In the genomic region with DNA sequence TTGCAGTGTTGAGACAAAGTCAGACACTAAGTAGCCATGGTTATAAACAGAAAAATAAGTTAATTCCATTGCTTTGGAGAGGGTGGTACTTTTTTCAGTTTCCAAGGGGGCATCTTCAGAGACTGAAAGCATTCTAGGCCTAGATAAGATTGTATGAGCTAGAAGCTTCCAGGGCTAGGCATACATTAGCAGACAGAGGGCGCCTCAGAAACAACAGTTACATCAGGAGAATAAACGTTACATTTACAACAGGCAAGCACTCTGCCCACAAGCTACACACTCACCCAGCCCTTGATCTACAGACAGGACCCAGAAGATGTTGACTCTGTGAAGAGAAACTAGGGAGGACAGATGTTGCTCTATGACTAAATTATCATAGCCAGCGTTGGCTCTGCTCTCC, we compare ENCODE assay signal across 9 mouse cellular contexts. TPM values are rescaled to one million over a fixed set of nuclear protein-coding genes. Genes with fewer than 3 reads are reported as not detected.
A peak's percentile ranks its signal among the peaks of the same experiment; 100 is the strongest.
DNase-seq lines count a peak whose midpoint lies in the region; TF ChIP-seq lines count a peak whose summit lies in the region.
"Had no signal": no experiment of that assay in that cellular context is flagged by ENCODE, and none has a peak within 500 bp of the region (broad histone marks: within the 10 kb centered on the region; RNA-seq: fewer than 3 reads in every experiment).

No protein-coding gene starts in this region.

- no peak overlapping the region for H3K9ac ChIP-seq in heart, adult 2 months (ENCODE audit: low read depth, low read length)
- H3K9ac ChIP-seq: neural tube, embryonic 13.5 days had no signal

- 55% methylated on average over 3 of the region's 3 CpGs for WGBS in heart, adult 2 months

- DNase-seq in heart, adult 2 months, result peak; percentile 23 to 33
- no peak for DNase-seq in heart, adult 11 months
- peak; percentile 43 for DNase-seq in lung, postnatal 10 days
- DNase-seq in lung, adult 18-20 months, result no peak
- peak; percentile 38 for DNase-seq in thymus, postnatal 14 days
- no peak for DNase-seq in ovary, adult 18-20 months (ENCODE audit: low spot score)
- no peak for DNase-seq in spleen, postnatal 36 days (ENCODE audit: low spot score in 2 of 2)

- H3K4me3 ChIP-seq in heart, adult 2 months, result no peak overlapping the region
- H3K4me3 ChIP-seq in cortical plate, adult 2 months (ENCODE audit: insufficient read depth, low read length), result no peak overlapping the region
- H3K4me3 ChIP-seq: neural tube, embryonic 13.5 days had no signal

- H3K27ac ChIP-seq in heart, adult 2 months, result no peak overlapping the region
- no peak overlapping the region for H3K27ac ChIP-seq in cortical plate, adult 2 months (ENCODE audit: insufficient read depth, low read length)
- H3K27ac ChIP-seq: neural tube, embryonic 13.5 days had no signal

- peak; percentile 68 for TF ChIP-seq CTCF in heart, adult 2 months (IDR thresholded peaks at IDR 0.05)
- TF ChIP-seq CTCF in cortical plate, adult 2 months (IDR thresholded peaks at IDR 0.05; ENCODE audit: extremely low read depth, insufficient read depth, low read length), result peak; percentile 38; the same call in 1 of the 2 replicates

- intact Hi-C loops in heart, adult 2 months (cut with DNase I), result no loop called here

- H3K36me3 ChIP-seq in heart, adult 2 months (ENCODE audit: control insufficient read depth, insufficient read depth, low read length), result no peaks in the 10 kb centered on the region; the same call in 1 of the 2 replicates

- TF ChIP-seq EP300 in heart, adult 2 months (IDR thresholded peaks at IDR 0.05; ENCODE audit: insufficient read depth, low read depth, low read length), result no peak

- H3K27me3 ChIP-seq in heart, adult 2 months (ENCODE audit: control insufficient read depth, insufficient read depth, low read length), result no peaks in the 10 kb centered on the region
- H3K27me3 ChIP-seq: neural tube, embryonic 13.5 days had no signal

- no peak for TF ChIP-seq POLR2A in heart, adult 2 months (IDR thresholded peaks at IDR 0.05; ENCODE audit: insufficient read depth, low read depth, low read length)
- no peak for TF ChIP-seq POLR2A in cortical plate, adult 2 months (IDR thresholded peaks at IDR 0.05; ENCODE audit: extremely low read depth, insufficient read depth, low read length)

- H3K4me1 ChIP-seq in heart, adult 2 months (ENCODE audit: control insufficient read depth, insufficient read depth, low read length), result no peaks in the 10 kb centered on the region; the same call in 1 of the 2 replicates
- no peaks in the 10 kb centered on the region for H3K4me1 ChIP-seq in cortical plate, adult 2 months (ENCODE audit: control insufficient read depth, insufficient read depth, low read length)
- H3K4me1 ChIP-seq: neural tube, embryonic 13.5 days had no signal

- H3K79me2 ChIP-seq in heart, adult 2 months (replicated peaks; ENCODE audit: control insufficient read depth, insufficient read depth, low read length), result no peaks in the 10 kb centered on the region

RNA-seq across cellular contexts. Expression of gene Fkbp14, which starts 34.4 kb away (rescaled TPM):
- 10 to 100 TPM in 1 of 2 experiments, 1 to 10 TPM in 1; 7.6 to 10.7 TPM for total RNA-seq in heart, adult 2 months (2021)
- 5.4 and 12.3 TPM in 2 replicates for polyA plus RNA-seq in heart, adult 2 months (2012; rRNA removed)
- polyA plus RNA-seq in cortical plate, adult 2 months (2012; rRNA removed), result 11.3 and 11.4 TPM in 2 replicates

RNA-seq across cellular contexts. Expression of gene Plekha8, which starts 36.6 kb away (rescaled TPM):
- 1 to 10 TPM; 9.0 to 9.7 TPM for total RNA-seq in heart, adult 2 months (2021)
- polyA plus RNA-seq in heart, adult 2 months (2012; rRNA removed), result 2.6 and 5.4 TPM in 2 replicates
- polyA plus RNA-seq in cortical plate, adult 2 months (2012; rRNA removed), result 7.3 and 7.8 TPM in 2 replicates

RNA-seq across cellular contexts. Expression of gene Mturn, which starts 50.0 kb away (rescaled TPM):
- 10 to 100 TPM; 11.0 to 16.3 TPM for total RNA-seq in heart, adult 2 months (2021)
- 5.4 and 8.8 TPM in 2 replicates for polyA plus RNA-seq in heart, adult 2 months (2012; rRNA removed)
- 51.3 and 57.0 TPM in 2 replicates for polyA plus RNA-seq in cortical plate, adult 2 months (2012; rRNA removed)

Comparison
In these comparisons a context has a peak if more than half of its experiments do, and no peak if none do; other contexts are left out.
1. DNase-seq: peak in heart, adult 2 months (2 of 2), lung, postnatal 10 days (single experiment) and thymus, postnatal 14 days (single experiment); none in heart, adult 11 months (single experiment), lung, adult 18-20 months (0 of 2), ovary, adult 18-20 months (single experiment) and spleen, postnatal 36 days (0 of 2).